Mouse (Mus musculus) CH12.LX (cell line): ENCODE results near the gene Cbx6. TPM values are rescaled to one million over a fixed set of nuclear protein-coding genes. Genes with fewer than 3 reads are reported as not detected.

ENCODE experiments used
- DNase-seq: peaks from one replicate; pipeline ENCODE4 v3.0.0-alpha.2; 2013; ENCODE audit errors: extremely low read depth
- H3K27ac ChIP-seq: 2 replicates; pipeline ENCODE4 v1.5.1; 2012; ENCODE audit warnings: low read depth, mild to moderate bottlenecking, control low read depth, moderate library complexity; ENCODE audit not compliant: insufficient read depth
- H3K27me3 ChIP-seq: replicated peaks from 2 replicates; pipeline ENCODE3; 2012; ENCODE audit warnings: inconsistent platforms
- H3K36me3 ChIP-seq, 2 experiments: replicated peaks in 1 of 2; 2 replicates each; pipeline versions ENCODE3 to v1.6.1; 2012; ENCODE audit warnings: inconsistent platforms in 1 of 2, low read length in 1 of 2, mild to moderate bottlenecking in 1 of 2, mixed read lengths in 1 of 2, moderate library complexity in 1 of 2; ENCODE audit not compliant: control insufficient read depth in 1 of 2, insufficient read depth in 1 of 2
- H3K4me1 ChIP-seq, 2 experiments: 2 replicates each; pipeline ENCODE4 v1.6.1; 2012; ENCODE audit warnings: inconsistent platforms in 1 of 2, moderate library complexity in 1 of 2; ENCODE audit not compliant: insufficient read depth in 2 of 2, control insufficient read depth in 1 of 2
- H3K4me2 ChIP-seq: 2 replicates; pipeline ENCODE4 v1.6.1; 2012; ENCODE audit warnings: low read depth, mild to moderate bottlenecking, control low read depth; ENCODE audit not compliant: poor library complexity, insufficient read depth, severe bottlenecking
- H3K4me3 ChIP-seq, 3 experiments: fragments of 150-350 bp in 1 of 3; sonication (generic) in 1 of 3; replicated peaks in 1 of 3; 2 replicates each; pipeline versions ENCODE3 to v1.5.1; 2011 to 2012; ENCODE audit warnings: low read depth in 2 of 3, low read length in 2 of 3, mild to moderate bottlenecking in 2 of 3, moderate library complexity in 2 of 3, control low read depth in 1 of 3, improper control_type of control experiment in 1 of 3, inconsistent platforms in 1 of 3, mixed read lengths in 1 of 3; ENCODE audit not compliant: poor library complexity in 1 of 3
- H3K79me2 ChIP-seq: replicated peaks from 2 replicates; pipeline ENCODE4 v1.6.1; 2012; ENCODE audit warnings: mild to moderate bottlenecking, moderate library complexity; ENCODE audit not compliant: control insufficient read depth, poor library complexity, insufficient read depth, severe bottlenecking; ENCODE audit errors: extremely low read depth
- H3K9ac ChIP-seq: 2 replicates; pipeline ENCODE4 v1.6.1; 2012; ENCODE audit warnings: low read depth, mild to moderate bottlenecking, control low read depth, moderate library complexity; ENCODE audit not compliant: insufficient read depth
- H3K9me3 ChIP-seq: replicated peaks from 2 replicates; pipeline ENCODE3; 2012; ENCODE audit warnings: low read length, inconsistent platforms, mixed read lengths
- BHLHE40 ChIP-seq: IDR thresholded peaks from 2 replicates; pipeline ENCODE4 v1.6.1; 2011; ENCODE audit warnings: mild to moderate bottlenecking, low read depth, low read length, improper control_type of control experiment
- ELF1 ChIP-seq: IDR thresholded peaks from 2 replicates; pipeline ENCODE4 v1.6.1; 2014; ENCODE audit warnings: low read depth, mild to moderate bottlenecking, inconsistent platforms, low read length, improper control_type of control experiment
- GABPA ChIP-seq: IDR thresholded peaks from 2 replicates; pipeline ENCODE4 v1.6.1; 2012; ENCODE audit warnings: low read depth, low read length, improper control_type of control experiment, inconsistent platforms; ENCODE audit not compliant: insufficient replicate concordance
- HCFC1 ChIP-seq: IDR thresholded peaks from 2 replicates; pipeline ENCODE4 v1.6.1; 2012; ENCODE audit warnings: low read depth, mild to moderate bottlenecking, inconsistent platforms, low read length, improper control_type of control experiment
- MEF2A ChIP-seq: IDR thresholded peaks from 2 replicates; pipeline ENCODE4 v1.6.1; 2014; ENCODE audit warnings: low read depth, mild to moderate bottlenecking, inconsistent platforms, low read length, improper control_type of control experiment, borderline replicate concordance
- NRF1 ChIP-seq: IDR thresholded peaks from 2 replicates; pipeline ENCODE4 v1.6.1; 2014; ENCODE audit warnings: low read depth, mild to moderate bottlenecking, inconsistent platforms, low read length, improper control_type of control experiment, moderate library complexity
- PAX5 ChIP-seq: IDR thresholded peaks from 2 replicates; pipeline ENCODE4 v1.6.1; 2012; ENCODE audit warnings: low read length, inconsistent platforms, mixed read lengths
- POLR2A ChIP-seq: IDR thresholded peaks from 2 replicates; pipeline ENCODE4 v1.6.1; 2011; ENCODE audit warnings: low read depth, mild to moderate bottlenecking, improper control_type of control experiment, low read length
- POLR2AphosphoS2 ChIP-seq: IDR thresholded peaks from 2 replicates; pipeline ENCODE4 v1.6.1; 2011; ENCODE audit warnings: low read depth, low read length, improper control_type of control experiment
- SMC3 ChIP-seq: IDR thresholded peaks from 2 replicates; pipeline ENCODE4 v1.6.1; 2011; ENCODE audit warnings: low read depth, low read length, improper control_type of control experiment
- TCF12 ChIP-seq: IDR thresholded peaks from 2 replicates; pipeline ENCODE4 v1.6.1; 2014; ENCODE audit warnings: low read depth, mild to moderate bottlenecking, inconsistent platforms, low read length, improper control_type of control experiment
- USF1 ChIP-seq: IDR thresholded peaks from 2 replicates; pipeline ENCODE4 v1.6.1; 2014; ENCODE audit warnings: low read depth, mild to moderate bottlenecking, inconsistent platforms, low read length, improper control_type of control experiment
- USF2 ChIP-seq: conservative IDR thresholded peaks from 2 replicates; pipeline ENCODE4 v1.6.1; 2011; ENCODE audit warnings: low read depth, low read length, improper control_type of control experiment
- ZC3H11A ChIP-seq: IDR thresholded peaks from 2 replicates; pipeline ENCODE4 v1.6.1; 2012; ENCODE audit warnings: low read depth, mild to moderate bottlenecking, inconsistent platforms, low read length, improper control_type of control experiment
- ZMIZ1 ChIP-seq: IDR thresholded peaks from 2 replicates; pipeline ENCODE4 v1.6.1; 2012; ENCODE audit warnings: low read depth, mild to moderate bottlenecking, inconsistent platforms, low read length, improper control_type of control experiment
- dilution Hi-C: fragments of 300-500 bp; cut with MboI; formaldehyde crosslinking; loops from 2 replicates; pipeline ENCODE4 v1.14.3; 2020; ENCODE audit warnings: low sequenced_read_pairs; ENCODE audit not compliant: extremely low pct_unique_long_range_greater_than_20kb, extremely low pct_ligation_motif_present
- in situ Hi-C: fragments of 300-500 bp; cut with MboI; formaldehyde crosslinking; loops from 3 replicates; pipeline ENCODE4 v1.14.3; 2019; ENCODE audit warnings: low sequenced_read_pairs, low pct_ligation_motif_present, low pct_unique_long_range_greater_than_20kb, mixed read lengths
- polyA plus RNA-seq: library from polyadenylated mRNA; unstranded; fragments of >175 nt; gene quantifications from 2 replicates; pipeline ENCODE4 v1.2.1, GENCODE M21; 2012; ENCODE audit warnings: low read depth; ENCODE audit not compliant: insufficient read length
- total RNA-seq, 2 experiments: library from RNA; depleted of rRNA; stranded (reverse); fragments of 300-350 nt in 1 of 2; fragments of >200 nt in 1 of 2; gene quantifications; 2 replicates each; pipeline ENCODE4 v1.2.3; 2012 to 2014

Cbx6 gene
- total and polyA plus RNA-seq, 3 experiments, result 11.1 to 40.7 (median 29.9) TPM

DNA sequence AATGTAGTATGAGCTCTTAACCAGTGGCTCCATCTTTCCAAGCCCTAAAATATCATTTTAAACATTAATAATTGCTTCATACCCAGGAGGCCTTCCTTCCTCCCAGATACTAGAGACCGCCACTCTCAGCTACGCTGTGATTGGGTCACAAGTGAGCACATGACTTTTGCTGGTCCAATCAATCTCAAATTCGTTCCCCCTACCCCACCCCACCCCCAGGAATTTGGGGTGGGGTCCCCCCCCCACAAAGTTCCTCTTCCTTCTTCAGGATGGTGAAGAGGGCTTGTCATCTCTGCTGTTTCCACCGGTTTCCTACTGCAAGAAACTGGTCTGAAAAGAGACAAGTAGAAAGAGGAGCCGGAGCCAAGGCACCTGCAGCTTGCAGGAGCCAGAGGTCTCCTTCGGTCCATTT lies 44.2 kb upstream of the Cbx6 start:
- Histone ChIP-seq H3K79me2 (no peaks in the 10 kb centered on the region), H3K36me3 (no peaks in the 10 kb centered on the region), H3K27ac (no peak overlapping the region), H3K4me3 (no peak overlapping the region), H3K4me1 (peaks cover 3 to 11% of the 10 kb centered on the region in 2 experiments; a peak in 2 of 4 replicates), H3K4me2 (no peak overlapping the region), H3K27me3 (no peaks in the 10 kb centered on the region), H3K9me3 (no peaks in the 10 kb centered on the region), H3K9ac (no peak overlapping the region)
- no peak for DNase-seq
- in situ Hi-C loops, result no loop called here
- TF ChIP-seq ELF1 (no peak), GABPA (no peak), ZC3H11A (no peak), ZMIZ1 (no peak), POLR2AphosphoS2 (no peak), POLR2A (no peak), TCF12 (no peak), MEF2A (no peak), PAX5 (no peak), USF2 (no peak), HCFC1 (no peak), BHLHE40 (no peak), NRF1 (no peak), USF1 (no peak), SMC3 (no peak)
- dilution Hi-C loops, result no loop called here

DNA sequence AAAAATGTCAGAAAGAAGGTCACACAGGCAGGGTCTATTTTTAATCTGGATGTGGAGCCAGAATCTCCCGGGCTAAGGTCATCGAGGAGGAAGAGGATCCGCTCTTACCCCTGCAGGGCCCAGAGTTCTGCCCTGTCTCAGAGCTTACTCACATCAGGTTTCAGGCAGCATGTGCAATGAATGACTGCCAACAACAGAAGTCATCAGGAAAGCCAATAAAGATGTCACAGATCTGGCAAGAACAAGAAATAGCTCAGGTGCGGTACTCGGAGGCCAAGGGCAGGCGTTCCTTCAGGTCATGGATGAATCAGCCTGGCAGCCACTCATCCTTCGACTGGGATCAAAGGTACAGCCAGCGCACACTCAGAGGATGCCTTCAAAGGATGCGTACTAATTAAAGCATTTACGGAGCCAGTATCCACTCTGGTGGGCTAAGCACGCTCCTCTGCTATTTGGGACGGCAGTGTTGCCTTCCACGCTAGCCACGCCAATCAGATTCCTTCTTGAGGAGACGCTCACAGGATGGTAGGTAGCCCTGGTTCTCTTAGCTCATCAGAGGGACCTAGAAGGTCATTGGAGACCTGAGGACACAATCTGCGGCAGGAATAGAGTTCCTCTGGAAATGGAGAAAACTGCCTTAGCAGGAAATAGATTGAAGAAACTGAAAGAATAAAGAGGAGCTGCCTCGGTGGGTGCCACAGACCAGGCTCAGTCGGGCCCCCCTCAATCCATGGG lies 40.9 kb upstream of the Cbx6 start:
- no peak overlapping the region for H3K4me3 ChIP-seq
- no peak overlapping the region for H3K9ac ChIP-seq
- no peaks in the 10 kb centered on the region for H3K36me3 ChIP-seq
- DNase-seq, result no peak
- in situ Hi-C loops, result no loop called here
- TF ChIP-seq MEF2A, result no peak
- dilution Hi-C loops, result no loop called here
- H3K4me2 ChIP-seq, result no peak overlapping the region
- H3K79me2 ChIP-seq, result no peaks in the 10 kb centered on the region
- H3K9me3 ChIP-seq, result peaks cover 2% of the 10 kb centered on the region
- H3K27ac ChIP-seq, result no peak overlapping the region
- H3K4me1 ChIP-seq, result peaks cover 0 to 4% of the 10 kb centered on the region in 2 experiments; a peak in 1 of 4 replicates
- no peaks in the 10 kb centered on the region for H3K27me3 ChIP-seq
